Comparison of ENCODE assay signal across 10 mouse cellular contexts in the genomic region with DNA sequence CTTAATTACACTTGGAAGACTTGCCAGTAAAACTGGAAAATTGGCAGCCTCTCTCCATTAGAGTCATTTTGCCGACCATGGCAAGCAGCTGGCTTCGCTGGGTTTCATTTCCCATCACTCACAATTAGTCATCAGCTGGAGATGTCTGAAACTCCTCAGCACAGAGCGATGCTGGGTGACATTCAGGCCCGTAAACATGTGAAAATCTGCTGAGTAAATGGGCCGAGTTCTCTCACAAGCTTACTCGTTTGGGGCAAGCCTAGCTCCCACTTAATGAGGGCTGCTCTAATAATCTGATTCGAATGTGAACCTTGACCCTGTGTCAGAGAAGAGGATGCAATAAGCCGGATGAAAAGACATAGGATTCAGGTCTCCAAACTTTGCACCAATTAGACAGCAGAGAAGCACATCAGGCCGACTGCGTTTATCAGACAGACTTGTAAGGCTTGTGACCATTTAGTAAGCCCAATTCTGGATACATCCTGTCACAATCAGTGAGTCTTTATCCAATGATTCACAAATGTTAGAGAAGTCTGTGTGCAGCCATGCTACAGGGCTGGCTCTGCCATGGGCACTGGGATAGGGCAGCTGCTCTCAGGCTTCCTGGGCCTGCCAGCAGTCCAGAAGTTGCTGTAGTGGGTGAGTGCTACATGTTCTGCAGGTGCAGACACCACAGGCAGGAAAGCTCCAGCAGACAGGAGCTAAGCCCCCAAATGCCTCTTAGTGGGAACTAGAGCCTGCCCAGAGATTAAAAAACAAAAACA. TPM values are rescaled to one million over a fixed set of nuclear protein-coding genes. Genes with fewer than 3 reads are reported as not detected.
DNase-seq lines count a peak whose midpoint lies in the region; ATAC-seq and TF ChIP-seq lines count a peak whose summit lies in the region.
"Had no signal": no experiment of that assay in that cellular context is flagged by ENCODE, and none has a peak within 500 bp of the region (broad histone marks: within the 10 kb centered on the region; RNA-seq: fewer than 3 reads in every experiment).

No protein-coding gene starts in this region.

- no peak overlapping the region for H3K9ac ChIP-seq in intestine, postnatal 0 days (ENCODE audit: low read depth, low read length)
- no peak overlapping the region for H3K9ac ChIP-seq in intestine, embryonic 16.5 days (ENCODE audit: low read depth, low read length)
- H3K9ac ChIP-seq in forebrain, embryonic 14.5 days (ENCODE audit: low read length), result no peak overlapping the region
- no peak overlapping the region for H3K9ac ChIP-seq in midbrain, embryonic 12.5 days (replicated peaks)

- H3K4me1 ChIP-seq in intestine, postnatal 0 days (replicated peaks; ENCODE audit: control insufficient read depth, insufficient read depth, low read length), result no peaks in the 10 kb centered on the region
- 0 out of 2 replicates have a peak, but pooled peaks cover 3% of the 10 kb centered on the region for H3K4me1 ChIP-seq in intestine, embryonic 16.5 days (ENCODE audit: control insufficient read depth, insufficient read depth, low read length)
- peaks cover 31% of the 10 kb centered on the region for H3K4me1 ChIP-seq in forebrain, embryonic 14.5 days (ENCODE audit: control insufficient read depth, insufficient read depth, low read length)
- H3K4me1 ChIP-seq in midbrain, embryonic 12.5 days, result peaks cover 30% of the 10 kb centered on the region

- no peak overlapping the region for H3K27ac ChIP-seq in intestine, postnatal 0 days (ENCODE audit: low read depth, low read length)
- H3K27ac ChIP-seq in intestine, embryonic 16.5 days (ENCODE audit: low read length), result no peak overlapping the region
- peak overlapping the region; percentile 75 for H3K27ac ChIP-seq in forebrain, embryonic 14.5 days (ENCODE audit: low read depth, low read length)
- H3K27ac ChIP-seq in midbrain, embryonic 12.5 days (replicated peaks), result peak overlapping the region; percentile 40; the same call in 1 of the 2 replicates

- no peaks in the 10 kb centered on the region for H3K27me3 ChIP-seq in intestine, postnatal 0 days (replicated peaks; ENCODE audit: control insufficient read depth, insufficient read depth, low read length)
- H3K27me3 ChIP-seq in intestine, embryonic 16.5 days (replicated peaks; ENCODE audit: control insufficient read depth, insufficient read depth, low read length), result no peaks in the 10 kb centered on the region
- H3K27me3 ChIP-seq in forebrain, embryonic 14.5 days (replicated peaks; ENCODE audit: control insufficient read depth, insufficient read depth, low read length), result no peaks in the 10 kb centered on the region
- H3K27me3 ChIP-seq in midbrain, embryonic 12.5 days, result no peaks in the 10 kb centered on the region

- H3K4me2 ChIP-seq in intestine, postnatal 0 days (replicated peaks; ENCODE audit: low read depth), result no peak overlapping the region
- H3K4me2 ChIP-seq in intestine, embryonic 16.5 days (ENCODE audit: low read depth, low read length), result no peak overlapping the region
- no peak overlapping the region for H3K4me2 ChIP-seq in forebrain, embryonic 14.5 days (ENCODE audit: low read length)
- no peak overlapping the region for H3K4me2 ChIP-seq in midbrain, embryonic 12.5 days (replicated peaks)

- 0 out of 2 replicates have a peak, but pooled peaks have one; percentile 28 for ATAC-seq in intestine, postnatal 0 days
- no peak for ATAC-seq in intestine, embryonic 16.5 days
- ATAC-seq in forebrain, embryonic 14.5 days, result peak; percentile 74
- peak; percentile 60 for ATAC-seq in midbrain, embryonic 12.5 days (ENCODE audit: low FRiP score, low read depth)

- no peak for TF ChIP-seq CTCF in intestine, postnatal 0 days (IDR thresholded peaks at IDR 0.05; ENCODE audit: low read depth)

- 56% methylated on average over 10 of the region's 10 CpGs for WGBS in intestine, postnatal 0 days
- 61% methylated on average over 10 of the region's 10 CpGs for WGBS in intestine, embryonic 16.5 days
- WGBS in forebrain, embryonic 14.5 days, result 15% methylated on average over 10 of the region's 10 CpGs
- WGBS in midbrain, embryonic 12.5 days, result 49% methylated on average over 10 of the region's 10 CpGs

- intact Hi-C loops in heart, postnatal 10 days (cut with DNase I), result no loop called here

- DNase-seq in NIH3T3 (ENCODE audit: low read depth), result peak; percentile 75
- DNase-seq in forebrain, embryonic 14.5 days (ENCODE audit: low spot score), result peak; percentile 92
- no peak for DNase-seq in urinary bladder, postnatal 10 days (ENCODE audit: low spot score)
- no peak for DNase-seq in kidney, postnatal 14 days
- DNase-seq in heart, postnatal 10 days, result no peak
- DNase-seq: thymus, postnatal 25 days had no signal

- H3K4me3 ChIP-seq in intestine, postnatal 0 days (ENCODE audit: low read depth, low read length), result no peak overlapping the region
- no peak overlapping the region for H3K4me3 ChIP-seq in intestine, embryonic 16.5 days (ENCODE audit: low read length)
- H3K4me3 ChIP-seq in forebrain, embryonic 14.5 days (ENCODE audit: low read depth, low read length), result no peak overlapping the region
- no peak overlapping the region for H3K4me3 ChIP-seq in midbrain, embryonic 12.5 days

- H3K9me3 ChIP-seq in intestine, postnatal 0 days (ENCODE audit: control insufficient read depth), result no peaks in the 10 kb centered on the region
- no peaks in the 10 kb centered on the region for H3K9me3 ChIP-seq in intestine, embryonic 16.5 days (ENCODE audit: control insufficient read depth, low read length)
- no peaks in the 10 kb centered on the region for H3K9me3 ChIP-seq in forebrain, embryonic 14.5 days (replicated peaks; ENCODE audit: control insufficient read depth, low read length)
- no peaks in the 10 kb centered on the region for H3K9me3 ChIP-seq in midbrain, embryonic 12.5 days
- H3K9me3 ChIP-seq: G1E had no signal

- peaks cover 20% of the 10 kb centered on the region; the same call in 1 of the 2 replicates for H3K36me3 ChIP-seq in intestine, postnatal 0 days (ENCODE audit: control insufficient read depth, insufficient read depth)
- no peaks in the 10 kb centered on the region for H3K36me3 ChIP-seq in intestine, embryonic 16.5 days (ENCODE audit: control insufficient read depth, insufficient read depth, low read length)
- H3K36me3 ChIP-seq in forebrain, embryonic 14.5 days (ENCODE audit: control insufficient read depth, insufficient read depth, low read length), result no peaks in the 10 kb centered on the region
- H3K36me3 ChIP-seq in midbrain, embryonic 12.5 days, result no peaks in the 10 kb centered on the region

RNA-seq across cellular contexts. Expression of a gene that starts 29.6 kb away (rescaled TPM):
- polyA plus RNA-seq in intestine, postnatal 0 days (2015; fragmentation: Nextera tagmentation; extraction: Ambion mirVana), result 59.5 and 64.1 TPM in 2 replicates
- polyA plus RNA-seq in intestine, embryonic 16.5 days (2015; fragmentation: Nextera tagmentation; extraction: Ambion mirVana), result 49.1 and 50.4 TPM in 2 replicates
- 6.9 and 7.7 TPM in 2 replicates for polyA plus RNA-seq in forebrain, embryonic 14.5 days (2014; fragmentation: Nextera tagmentation; extraction: Ambion mirVana)
- 5.1 and 8.4 TPM in 2 replicates for polyA plus RNA-seq in midbrain, embryonic 12.5 days (2016; fragmentation: Nextera tagmentation; extraction: Ambion mirVana)
- total RNA-seq in heart, postnatal 10 days (2021), result 10 to 100 TPM; 20.0 to 23.4 TPM

Comparison
In these comparisons a context has a peak if more than half of its experiments do, and no peak if none do; other contexts are left out.
1. H3K27ac ChIP-seq: peak in forebrain, embryonic 14.5 days (single experiment) and midbrain, embryonic 12.5 days (single experiment); none in intestine, postnatal 0 days (single experiment) and intestine, embryonic 16.5 days (single experiment).
2. DNase-seq: peak in NIH3T3 (single experiment) and forebrain, embryonic 14.5 days (single experiment); none in urinary bladder, postnatal 10 days (single experiment), kidney, postnatal 14 days (single experiment) and heart, postnatal 10 days (0 of 2).